Mouse (Mus musculus) midbrain, embryonic 11.5 days (tissue): ENCODE results near the gene Fam162a. TPM values are rescaled to one million over a fixed set of nuclear protein-coding genes. Genes with fewer than 3 reads are reported as not detected.

Experiments
- ATAC-seq: fragments of 200-750 bp; cut with Nextera tagmentation; 2 replicates; pipeline ENCODE4 v1.8.0; 2017; ENCODE audit warnings: moderate TSS enrichment, moderate library complexity; ENCODE audit not compliant: low FRiP score
- DNase-seq: peaks from one replicate; pipeline ENCODE4 v3.0.0; 2015; ENCODE audit warnings: low spot score; ENCODE audit errors: missing footprints
- H3K27ac ChIP-seq: fragments of 300-500 bp; sonication (generic); 2 replicates; pipeline ENCODE4 v1.5.1; 2014; ENCODE audit warnings: low read depth, low read length
- H3K27me3 ChIP-seq: fragments of 300-500 bp; sonication (generic); 2 replicates; pipeline ENCODE4 v1.6.1; 2014; ENCODE audit warnings: mild to moderate bottlenecking, low read length, moderate library complexity, mixed read lengths; ENCODE audit not compliant: control insufficient read depth, insufficient read depth
- H3K36me3 ChIP-seq: fragments of 300-500 bp; sonication (generic); 2 replicates; pipeline ENCODE4 v1.6.1; 2014; ENCODE audit warnings: mild to moderate bottlenecking, low read length, moderate library complexity, mixed read lengths; ENCODE audit not compliant: control insufficient read depth, insufficient read depth
- H3K4me1 ChIP-seq: fragments of 300-500 bp; sonication (generic); 2 replicates; pipeline ENCODE4 v1.6.1; 2014; ENCODE audit warnings: low read length; ENCODE audit not compliant: control insufficient read depth, insufficient read depth
- H3K4me2 ChIP-seq: fragments of 300-500 bp; sonication (generic); 2 replicates; pipeline ENCODE4 v1.6.1; 2014; ENCODE audit warnings: mild to moderate bottlenecking, moderate library complexity
- H3K4me3 ChIP-seq: fragments of 300-500 bp; sonication (generic); 2 replicates; pipeline ENCODE4 v1.5.1; 2014; ENCODE audit warnings: low read depth, low read length
- H3K9ac ChIP-seq: fragments of 300-500 bp; sonication (generic); 2 replicates; pipeline ENCODE4 v1.6.1; 2014; ENCODE audit warnings: low read length
- H3K9me3 ChIP-seq: fragments of 300-500 bp; sonication (generic); 2 replicates; pipeline ENCODE4 v1.6.1; 2016; ENCODE audit warnings: low read length; ENCODE audit not compliant: control insufficient read depth
- WGBS: fragments of 180-500 bp; shearing (Covaris S2); extraction: QIAGEN DNeasy Blood & Tissue Kit; methylation state at CpG from one replicate; pipeline ENCODE4 v1.1.7; 2014; 5-methylcytosine and 5-hydroxymethylcytosine counted together
- polyA plus RNA-seq: library from polyadenylated mRNA; unstranded; fragments of >200 nt; fragmentation: Nextera tagmentation; extraction: Ambion mirVana; gene quantifications from 2 replicates; pipeline ENCODE4 v1.2.1, GENCODE M21; 2014

Gene Fam162a
- polyA plus RNA-seq, 1 experiment from 2014 or later = 249 TPM

GRCm38 (mm10) chr16:36089850-36090616 lies 18.6 kb upstream of the Fam162a start:
- Histone ChIP-seq H3K36me3 (peaks cover 5% of the 10 kb centered on the region), H3K4me3 (no peak overlapping the region), H3K4me2 (no peak overlapping the region), H3K4me1 (no peaks in the 10 kb centered on the region), H3K27ac (no peak overlapping the region), H3K9ac (no peak overlapping the region), H3K9me3 (no peaks in the 10 kb centered on the region), H3K27me3 (no peaks in the 10 kb centered on the region)
- DNase-seq = no peak
- ATAC-seq = no peak
- WGBS = 82% methylated on average over 8 of the region's 8 CpGs

- WGBS = 90% methylated on average over 7 of the region's 7 CpGs
- Histone ChIP-seq H3K9ac (no peak overlapping the region), H3K4me1 (no peaks in the 10 kb centered on the region), H3K36me3 (peaks cover 6% of the 10 kb centered on the region), H3K4me2 (no peak overlapping the region), H3K9me3 (no peaks in the 10 kb centered on the region), H3K4me3 (no peak overlapping the region), H3K27ac (no peak overlapping the region), H3K27me3 (no peaks in the 10 kb centered on the region)
- ATAC-seq (no peak), DNase-seq (no peak)
Observed at GRCm38 (mm10) chr16:36089065-36089464, 17.7 kb upstream of the Fam162a start.

GRCm38 (mm10) chr16:36087846-36088245 lies 16.5 kb upstream of the Fam162a start:
- Histone ChIP-seq H3K9me3 (no peaks in the 10 kb centered on the region), H3K4me2 (no peak overlapping the region), H3K9ac (no peak overlapping the region), H3K36me3 (peaks cover 6% of the 10 kb centered on the region), H3K4me3 (no peak overlapping the region), H3K4me1 (no peaks in the 10 kb centered on the region), H3K27ac (no peak overlapping the region), H3K27me3 (no peaks in the 10 kb centered on the region)
- ATAC-seq = no peak
- 89% methylated on average over 4 of the region's 4 CpGs for WGBS
- DNase-seq = no peak

- Histone ChIP-seq H3K27ac (no peak overlapping the region), H3K27me3 (no peaks in the 10 kb centered on the region), H3K4me3 (no peak overlapping the region), H3K9ac (no peak overlapping the region), H3K4me2 (no peak overlapping the region), H3K4me1 (no peaks in the 10 kb centered on the region), H3K36me3 (peaks cover under 1% of the 10 kb centered on the region; the same call in 1 of the 2 replicates), H3K9me3 (no peaks in the 10 kb centered on the region)
- ATAC-seq (no peak), DNase-seq (no peak)
- WGBS = 96% methylated on average over 3 of the region's 3 CpGs
Observed at GRCm38 (mm10) chr16:36079916-36080315, 8.5 kb upstream of the Fam162a start.

- Histone ChIP-seq H3K27ac (no peak overlapping the region), H3K9ac (no peak overlapping the region), H3K36me3 (no peaks in the 10 kb centered on the region), H3K4me2 (no peak overlapping the region), H3K27me3 (no peaks in the 10 kb centered on the region), H3K9me3 (no peaks in the 10 kb centered on the region), H3K4me3 (no peak overlapping the region), H3K4me1 (peaks cover 9% of the 10 kb centered on the region; the same call in 1 of the 2 replicates)
- whole genome bisulfite sequencing = 93% methylated on average over 3 of the region's 3 CpGs
- no peak for DNase-seq
- no peak for ATAC-seq
Observed at GRCm38 (mm10) chr16:36074772-36075171, 3.4 kb upstream of the Fam162a start.

GRCm38 (mm10) chr16:36072410-36073011 lies 1.1 kb upstream of the Fam162a start:
- Histone ChIP-seq H3K27ac (peak overlapping the region; percentile 98; the same call in 1 of the 2 replicates), H3K4me3 (peak overlapping the region; percentile 78), H3K9ac (peak overlapping the region; percentile 95), H3K9me3 (no peaks in the 10 kb centered on the region), H3K4me2 (peak overlapping the region; percentile 69), H3K27me3 (no peaks in the 10 kb centered on the region), H3K4me1 (peaks cover 15% of the 10 kb centered on the region; the same call in 1 of the 2 replicates), H3K36me3 (no peaks in the 10 kb centered on the region)
- 31% methylated on average over 8 of the region's 8 CpGs for WGBS
- no peak for DNase-seq
- ATAC-seq = no peak

GRCm38 (mm10) chr16:36071071-36071449 lies 334 bp downstream of the Fam162a start:
- no peaks in the 10 kb centered on the region for H3K36me3 ChIP-seq
- H3K4me1 ChIP-seq = peaks cover 15% of the 10 kb centered on the region; the same call in 1 of the 2 replicates
- DNase-seq (no peak), ATAC-seq (no peak)
- no peaks in the 10 kb centered on the region for H3K9me3 ChIP-seq
- H3K27ac ChIP-seq = peak overlapping the region; percentile 98
- 0% methylated on average over 16 of the region's 16 CpGs for WGBS
- peak overlapping the region; percentile 69 for H3K4me2 ChIP-seq
- H3K9ac ChIP-seq = peak overlapping the region; percentile 95
- H3K27me3 ChIP-seq = no peaks in the 10 kb centered on the region
- H3K4me3 ChIP-seq = peak overlapping the region; percentile 78

GRCm38 (mm10) chr16:36069819-36070575 lies 1.4 kb downstream of the Fam162a start:
- H3K9me3 ChIP-seq = no peaks in the 10 kb centered on the region
- no peak overlapping the region for H3K27ac ChIP-seq
- H3K4me1 ChIP-seq = peaks cover 15% of the 10 kb centered on the region; the same call in 1 of the 2 replicates
- H3K9ac ChIP-seq = peak overlapping the region; percentile 44
- peak overlapping the region; percentile 78 for H3K4me3 ChIP-seq
- H3K4me2 ChIP-seq = peak overlapping the region; percentile 69
- H3K27me3 ChIP-seq = no peaks in the 10 kb centered on the region
- ATAC-seq (no peak), DNase-seq (no peak)
- 47% methylated on average over 9 of the region's 9 CpGs for WGBS
- H3K36me3 ChIP-seq = no peaks in the 10 kb centered on the region

- Histone ChIP-seq H3K9me3 (no peaks in the 10 kb centered on the region), H3K4me2 (no peak overlapping the region), H3K36me3 (no peaks in the 10 kb centered on the region), H3K9ac (no peak overlapping the region), H3K27me3 (no peaks in the 10 kb centered on the region), H3K4me1 (peaks cover 15% of the 10 kb centered on the region; the same call in 1 of the 2 replicates), H3K4me3 (no peak overlapping the region), H3K27ac (no peak overlapping the region)
- DNase-seq (no peak), ATAC-seq (no peak)
- 96% methylated on average over 3 of the region's 3 CpGs for WGBS
Observed at GRCm38 (mm10) chr16:36068356-36068755, 3.0 kb downstream of the Fam162a start.
